Mouse (Mus musculus) embryo, embryonic 11.5 days (tissue): ENCODE measurements at regions not wholly inside any gene's neighbourhood (a gene's known extent, or its start where the extent isn't known, plus 50 kb on each side); places are given as distances from the start of the nearest gene placed in this dataset.

Source experiments
- DNase-seq: peaks from one replicate; pipeline ENCODE4 v3.0.0-alpha.2; 2012; ENCODE audit warnings: low read depth, low spot score

DNA sequence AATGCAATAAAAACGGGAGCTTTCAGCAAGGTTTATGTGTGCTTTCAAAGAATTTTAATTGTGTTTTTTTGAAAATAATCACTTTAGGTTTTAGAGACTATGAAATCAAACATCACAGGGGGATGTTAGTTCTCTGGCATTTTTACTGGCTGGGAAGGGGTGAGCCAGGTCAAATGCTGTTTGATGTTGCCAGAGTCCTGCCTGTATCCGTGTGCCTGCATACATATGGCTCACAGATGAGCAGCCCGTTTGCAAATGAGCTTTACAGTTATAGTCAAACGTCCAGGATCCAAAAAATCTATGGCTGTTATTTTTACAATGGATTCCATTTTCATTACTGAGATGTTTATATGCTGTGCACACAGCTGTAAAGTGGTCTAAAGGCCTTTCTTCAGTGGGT lies 354.7 kb downstream of the Ice1 start:
- peak; percentile 32 for DNase-seq

DNA sequence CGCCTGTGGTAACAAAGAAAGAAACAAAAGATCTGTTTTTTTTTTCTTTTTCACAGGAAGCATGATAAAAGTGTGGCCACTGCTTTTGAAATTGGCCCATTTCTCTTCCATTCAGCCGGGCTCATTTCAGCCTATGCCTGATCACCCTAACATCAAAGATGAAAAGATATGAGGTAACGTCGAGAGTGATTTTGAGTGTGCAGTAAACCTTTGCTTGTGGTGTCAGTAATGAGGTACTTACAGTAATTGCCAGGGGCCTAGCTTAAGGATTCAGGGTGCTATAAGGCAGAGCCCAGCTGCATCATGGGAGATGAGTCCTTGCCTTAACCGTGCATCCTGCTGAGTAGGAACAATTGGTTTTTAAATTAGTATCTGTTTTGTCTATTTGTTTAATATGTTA lies 354.2 kb downstream of the Ice1 start:
- DNase-seq = no peak

GRCm38 (mm10) chr13:70292713-70293112 lies 344.7 kb downstream of the Ice1 start:
- no peak for DNase-seq

DNA sequence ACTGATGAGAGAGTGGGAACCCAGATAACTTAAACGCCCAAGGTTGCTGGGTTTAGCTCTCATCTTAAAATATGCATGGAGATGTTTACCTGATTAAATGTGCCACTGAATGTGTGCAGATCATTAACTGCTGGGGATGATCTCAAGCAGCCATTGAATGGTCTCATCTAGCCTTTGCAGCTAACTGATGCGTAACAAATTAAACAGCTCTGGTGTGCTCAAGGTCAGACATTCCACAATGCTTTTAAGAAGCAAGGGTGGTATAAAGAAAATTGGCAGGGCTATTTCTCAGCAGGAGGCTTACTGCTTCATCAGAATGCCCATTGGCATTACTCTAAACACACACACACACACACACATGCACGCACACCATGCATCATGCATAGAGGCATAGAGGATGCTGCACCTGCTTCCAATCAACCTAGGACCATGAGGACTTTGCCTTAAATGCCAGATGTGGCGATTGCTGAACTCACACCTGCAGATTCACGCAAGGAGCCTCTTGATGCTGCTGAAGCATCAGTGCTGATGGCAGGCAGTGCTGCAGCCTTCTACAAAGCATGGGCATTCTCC lies 333.4 kb downstream of the Ice1 start:
- DNase-seq = no peak

- DNase-seq = no peak
Measured at GRCm38 (mm10) chr13:70310516-70310915, 326.9 kb downstream of the Ice1 start.

DNA sequence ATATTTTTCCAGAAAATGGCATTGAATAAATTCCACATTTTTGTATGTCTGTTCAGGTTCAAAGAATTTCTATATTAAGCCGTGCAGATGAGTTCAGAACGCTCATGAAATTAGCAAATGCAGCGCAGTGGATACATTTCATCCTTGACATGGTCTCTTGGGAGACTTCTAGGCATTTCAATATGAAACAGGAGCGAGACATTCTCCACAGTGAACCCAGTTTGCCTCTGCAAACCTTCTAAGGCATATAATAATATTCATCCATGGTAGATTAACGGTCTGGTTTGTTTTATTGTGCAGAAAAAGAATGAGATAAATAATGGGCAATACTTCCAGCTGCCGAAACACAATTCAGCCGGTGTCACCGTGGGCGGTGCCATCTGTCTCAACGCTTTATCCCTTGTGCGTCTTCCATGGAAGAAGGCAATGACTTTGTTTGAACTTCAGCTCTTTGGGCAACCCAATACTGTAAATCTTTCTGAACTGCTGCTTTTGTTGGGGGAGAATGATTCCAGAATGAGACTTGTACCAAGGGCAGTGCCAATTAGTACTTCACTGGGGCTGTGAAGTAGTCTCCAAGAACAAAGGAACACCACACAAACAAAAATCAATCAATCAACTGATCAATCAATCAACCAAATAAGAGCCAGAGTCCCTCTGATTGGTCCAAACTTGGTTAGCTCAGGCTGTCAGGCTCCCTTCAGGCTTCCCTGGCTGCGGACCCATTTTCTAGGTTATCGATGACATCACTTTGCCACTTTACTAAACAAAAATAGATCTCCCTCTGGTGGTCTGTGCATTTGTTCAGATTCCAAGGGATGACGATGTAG lies 326.0 kb downstream of the Ice1 start:
- DNase-seq = no peak

DNA sequence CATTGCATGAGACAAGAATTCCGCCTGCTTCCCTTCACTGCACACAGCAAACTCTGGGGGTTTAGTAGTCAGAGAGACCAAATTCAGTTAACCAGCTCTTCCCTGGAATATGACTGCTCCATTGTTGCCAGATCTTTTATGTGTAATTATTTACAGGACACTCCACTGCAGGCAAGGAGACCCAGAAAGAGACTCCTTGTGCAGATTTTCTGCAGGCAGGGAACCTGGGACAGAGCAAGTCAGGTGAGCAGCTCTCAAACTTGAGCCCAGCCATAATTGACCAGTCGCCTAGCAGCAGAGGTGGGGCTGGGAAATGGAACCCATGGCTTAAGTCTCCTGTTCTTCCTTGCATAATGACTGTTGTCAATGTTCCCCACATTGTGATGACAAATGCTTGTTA lies 324.2 kb downstream of the Ice1 start:
- DNase-seq = no peak

DNA sequence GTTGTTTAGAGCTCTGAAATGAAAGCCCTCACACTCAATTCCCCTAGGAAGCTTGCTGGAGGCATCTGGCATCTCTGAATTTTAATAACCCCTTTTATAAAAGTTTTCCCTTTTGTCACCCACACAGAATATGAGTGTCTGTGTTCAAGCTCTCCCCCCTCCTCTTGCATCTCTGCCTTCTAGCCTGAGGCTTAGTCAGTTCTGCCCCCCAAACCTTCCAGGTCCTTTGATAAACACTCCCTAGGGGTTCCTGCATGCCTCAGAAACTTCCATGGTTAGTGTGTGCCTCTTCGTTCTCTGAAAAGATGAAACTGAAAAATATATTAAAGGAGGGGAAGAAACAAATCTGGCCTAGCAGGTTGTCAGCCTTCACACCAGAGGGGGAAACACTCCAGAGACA lies 313.9 kb downstream of the Ice1 start:
- DNase-seq = no peak

DNA sequence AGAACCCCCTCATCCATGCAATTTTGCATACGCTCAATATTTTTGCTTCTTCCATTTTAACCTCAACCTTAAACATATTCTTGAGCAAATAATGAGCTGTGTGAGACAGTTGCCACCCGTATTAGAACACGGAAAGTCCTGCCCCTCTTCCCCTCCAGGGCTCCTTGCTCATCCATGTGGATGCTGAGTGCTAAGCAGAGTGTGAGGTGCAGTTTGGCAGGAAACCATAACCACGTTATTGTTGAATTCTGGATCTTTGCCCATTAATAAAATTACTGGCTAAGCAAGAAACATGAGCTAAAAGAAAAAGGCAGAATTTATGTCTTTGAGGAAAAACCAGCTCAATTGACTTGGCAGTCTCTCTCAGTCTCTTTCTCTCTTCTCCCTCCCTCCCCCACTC lies 301.4 kb downstream of the Ice1 start:
- DNase-seq = no peak

- no peak for DNase-seq
Measured at GRCm38 (mm10) chr13:70340437-70340836, 297.0 kb downstream of the Ice1 start.

DNA sequence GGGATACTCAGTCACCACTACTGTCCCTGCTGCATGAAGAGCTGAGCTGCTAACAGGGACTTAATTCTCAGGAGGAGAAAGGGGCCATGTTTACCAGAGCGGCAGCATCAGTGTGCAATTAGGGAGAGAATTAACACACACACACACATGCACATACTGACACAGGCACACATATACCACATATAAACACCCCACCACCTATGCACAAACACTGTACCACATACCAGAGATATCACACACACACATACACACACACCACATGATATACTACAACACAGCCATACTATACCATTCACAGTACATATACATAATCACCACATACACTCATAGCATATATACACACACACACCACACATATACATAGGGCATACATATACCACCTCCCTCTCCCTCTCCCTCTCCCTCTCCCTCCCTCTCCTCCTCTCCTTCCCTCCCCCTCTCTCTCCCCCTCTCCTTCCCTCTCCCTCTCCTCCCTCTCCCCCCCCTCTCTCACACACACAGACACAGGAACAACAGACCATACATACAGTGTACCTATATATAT lies 294.2 kb downstream of the Ice1 start:
- no peak for DNase-seq

GRCm38 (mm10) chr13:70343911-70344310 lies 293.5 kb downstream of the Ice1 start:
- no peak for DNase-seq

GRCm38 (mm10) chr13:70344311-70344710 lies 293.1 kb downstream of the Ice1 start:
- no peak for DNase-seq

GRCm38 (mm10) chr13:70348456-70348855 lies 289.0 kb downstream of the Ice1 start:
- no peak for DNase-seq

GRCm38 (mm10) chr13:70348965-70349364 lies 288.5 kb downstream of the Ice1 start:
- DNase-seq = no peak

- DNase-seq = no peak
Measured at GRCm38 (mm10) chr13:70369647-70370046, 267.8 kb downstream of the Ice1 start.

DNA sequence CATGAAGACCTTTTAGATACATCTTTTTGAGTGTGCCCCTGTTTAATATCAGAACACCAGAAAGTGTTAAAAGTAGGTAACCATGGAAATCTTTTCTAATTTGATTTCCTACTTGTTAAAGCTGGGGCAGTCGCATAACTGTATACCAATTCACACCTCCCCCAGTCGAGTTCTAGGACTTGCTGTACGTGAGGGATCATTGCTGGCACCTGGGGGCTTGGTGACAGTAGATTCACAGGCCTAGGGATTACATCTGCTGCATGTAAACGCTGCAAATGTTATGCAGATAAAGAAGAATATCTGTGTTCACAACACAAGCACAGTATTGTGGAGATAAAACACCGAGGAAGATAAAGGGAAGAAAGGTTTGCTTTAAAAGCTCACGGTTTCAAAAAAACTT lies 256.7 kb downstream of the Ice1 start:
- no peak for DNase-seq

- DNase-seq = no peak
Measured at GRCm38 (mm10) chr13:70385292-70385691, 252.1 kb downstream of the Ice1 start.

GRCm38 (mm10) chr13:70412788-70413187 lies 224.6 kb downstream of the Ice1 start:
- no peak for DNase-seq

GRCm38 (mm10) chr13:70418156-70418555 lies 219.3 kb downstream of the Ice1 start:
- DNase-seq = no peak

GRCm38 (mm10) chr13:70439419-70439818 lies 198.0 kb downstream of the Ice1 start:
- no peak for DNase-seq

DNA sequence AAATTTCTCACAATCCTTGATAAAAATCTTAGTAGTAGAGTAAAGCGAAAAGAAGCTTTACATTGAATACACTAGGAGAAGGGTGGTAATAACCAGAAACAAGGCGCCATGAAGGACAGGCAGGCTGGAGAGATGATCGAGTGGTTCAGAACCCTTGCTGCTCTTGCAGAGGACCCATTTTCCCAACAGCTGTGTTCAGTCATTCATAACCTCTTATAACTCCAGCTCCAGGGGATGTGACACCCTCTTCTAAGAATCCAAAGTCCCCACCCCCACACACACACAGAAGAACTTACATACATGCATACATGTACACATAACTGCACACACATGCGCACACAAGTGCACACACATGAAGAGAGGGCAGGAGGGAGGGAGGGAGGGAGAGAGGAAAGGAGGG lies 190.5 kb downstream of the Ice1 start:
- no peak for DNase-seq
